Mouse (Mus musculus) kidney, adult 18-20 months (tissue): ENCODE data around the gene Pigz.
A peak's percentile ranks its signal among the peaks of the same experiment; 100 is the strongest.
"Not testable (repeated sequence)": the region's sequence is repeated elsewhere in the genome, so short reads cannot be mapped to it uniquely, and the experiment has no call there.

ENCODE experiments used
- DNase-seq: peaks from one replicate; pipeline ENCODE4 v3.0.0; 2021

The Pigz gene

GRCm38 (mm10) chr16:31932840-31933697 is 582 bp upstream of the Pigz start:
- peak; percentile 81 for DNase-seq

- no peak for DNase-seq
Observed at GRCm38 (mm10) chr16:31934550-31935010, 929 bp downstream of the Pigz start.

GRCm38 (mm10) chr16:31935091-31935979 is 1.7 kb downstream of the Pigz start:
- DNase-seq, result no peak

GRCm38 (mm10) chr16:31936568-31936967 is 2.9 kb downstream of the Pigz start:
- no peak for DNase-seq

GRCm38 (mm10) chr16:31938856-31939255 is 5.2 kb downstream of the Pigz start:
- DNase-seq, result no peak

GRCm38 (mm10) chr16:31940586-31940985 is 6.9 kb downstream of the Pigz start:
- DNase-seq, result no peak

- peak; percentile 80 for DNase-seq
Observed at GRCm38 (mm10) chr16:31943980-31944379, 10.3 kb downstream of the Pigz start.

- no peak for DNase-seq
Observed at GRCm38 (mm10) chr16:31944698-31945255, 11.1 kb downstream of the Pigz start.

- no peak for DNase-seq
Observed at GRCm38 (mm10) chr16:31945372-31945771, 11.7 kb downstream of the Pigz start.

GRCm38 (mm10) chr16:31945986-31946385 is 12.3 kb downstream of the Pigz start:
- DNase-seq, result not testable (repeated sequence)

- DNase-seq, result no peak
Observed at GRCm38 (mm10) chr16:31947333-31947732, 13.7 kb downstream of the Pigz start.

- no peak for DNase-seq
Observed at GRCm38 (mm10) chr16:31947901-31948316, 14.3 kb downstream of the Pigz start.

GRCm38 (mm10) chr16:31948345-31948774 is 14.7 kb downstream of the Pigz start, which contains the start of the genes 0610012G03Rik and Ncbp2:
Gene 0610012G03Rik, minus strand, starts transcription at chr16:31948494.
Gene Ncbp2, plus strand, starts transcription at chr16:31948513.
- peak; percentile 97 for DNase-seq

- DNase-seq, result no peak
Observed at GRCm38 (mm10) chr16:31963224-31963623, 29.6 kb downstream of the Pigz start.

GRCm38 (mm10) chr16:31975258-31975657 is 41.6 kb downstream of the Pigz start:
- no peak for DNase-seq

- no peak for DNase-seq
Observed at GRCm38 (mm10) chr16:31979501-31979900, 45.9 kb downstream of the Pigz start.

- no peak for DNase-seq
Observed at GRCm38 (mm10) chr16:31980946-31981345, 47.3 kb downstream of the Pigz start.

GRCm38 (mm10) chr16:31992039-31992438 is 58.4 kb downstream of the Pigz start:
- DNase-seq, result no peak

GRCm38 (mm10) chr16:31993195-31993594 is 59.5 kb downstream of the Pigz start:
- no peak for DNase-seq

GRCm38 (mm10) chr16:31993946-31994345 is 60.3 kb downstream of the Pigz start:
- DNase-seq, result no peak
